Mouse (Mus musculus) lung, postnatal 10 days (tissue): ENCODE data around the gene Ust.

Experiments used
- DNase-seq: peaks from one replicate; pipeline ENCODE4 v3.0.0; 2021

Ust gene

GRCm38 (mm10) chr10:8427671-8428364, 90.8 kb downstream of the Ust start:
- no peak for DNase-seq

- DNase-seq: no peak
These were observed 99.1 kb downstream of the Ust start for GRCm38 (mm10) chr10:8419496-8420009.

- no peak for DNase-seq
These were observed 103.2 kb downstream of the Ust start for GRCm38 (mm10) chr10:8415474-8415873.

DNA sequence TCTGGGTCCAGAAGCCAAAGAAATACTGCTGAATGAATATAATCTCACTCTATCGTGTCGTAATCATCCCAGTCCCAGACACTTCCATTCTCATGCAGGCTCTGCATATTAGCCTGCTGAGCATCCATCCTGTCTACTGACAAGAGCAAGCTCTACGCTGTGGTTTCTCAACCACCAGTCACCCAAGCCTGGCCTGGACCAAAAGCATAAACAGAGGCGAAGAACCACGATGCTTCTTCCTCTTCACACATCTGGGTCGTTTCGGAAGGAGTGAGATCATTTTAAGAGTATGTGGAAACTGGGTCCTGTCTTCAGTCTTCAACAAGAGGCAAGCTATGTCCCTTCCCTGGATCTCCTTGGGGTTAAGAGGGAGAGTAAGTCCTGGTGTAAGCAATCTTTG, 103.6 kb downstream of the Ust start:
- no peak for DNase-seq

- DNase-seq: no peak
These were observed 113.5 kb downstream of the Ust start for GRCm38 (mm10) chr10:8405141-8405540.

DNA sequence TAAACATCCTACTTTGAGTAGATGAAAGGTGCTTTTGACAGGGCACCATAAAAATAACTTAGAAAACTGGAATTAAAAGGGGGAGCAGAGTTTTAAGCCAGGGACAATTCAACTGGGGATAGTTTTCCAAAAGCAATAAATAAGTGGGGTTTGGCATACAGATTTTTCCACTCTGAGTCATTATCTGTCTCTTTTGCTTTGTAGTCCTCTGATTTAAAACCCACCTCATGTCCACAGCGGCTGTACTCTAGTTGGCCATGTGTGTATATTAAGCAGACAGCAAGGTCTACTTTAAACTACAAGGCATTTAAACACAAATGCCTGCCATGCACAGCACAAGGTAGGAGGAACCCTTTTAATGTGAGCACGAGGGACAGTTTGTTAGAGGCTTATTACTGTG, 126.4 kb downstream of the Ust start:
- DNase-seq: no peak

DNA sequence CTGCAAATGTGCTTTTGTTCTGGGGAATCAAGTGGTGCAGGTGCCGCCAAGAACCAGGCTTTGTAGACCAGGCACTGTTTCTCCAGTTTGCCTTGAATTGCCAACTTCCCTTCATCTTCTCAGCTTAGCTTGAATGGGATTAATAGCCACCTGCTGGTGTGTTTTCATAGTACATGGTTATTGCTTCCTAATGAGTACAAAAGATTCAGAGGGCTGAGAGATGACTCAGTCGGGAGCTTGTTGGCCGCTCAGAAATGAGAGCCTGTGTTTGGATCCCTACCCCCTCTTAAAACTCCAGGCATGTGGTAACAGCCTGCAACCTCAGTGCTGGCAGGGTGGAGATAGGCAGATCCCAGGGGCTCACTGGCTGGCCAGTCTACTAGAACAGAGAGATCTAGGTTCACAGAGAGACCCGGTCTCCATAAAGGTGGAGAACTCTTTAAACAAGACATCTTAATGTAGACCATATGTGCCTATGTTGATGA, 127.3 kb downstream of the Ust start:
- peak; percentile 13 for DNase-seq

DNA sequence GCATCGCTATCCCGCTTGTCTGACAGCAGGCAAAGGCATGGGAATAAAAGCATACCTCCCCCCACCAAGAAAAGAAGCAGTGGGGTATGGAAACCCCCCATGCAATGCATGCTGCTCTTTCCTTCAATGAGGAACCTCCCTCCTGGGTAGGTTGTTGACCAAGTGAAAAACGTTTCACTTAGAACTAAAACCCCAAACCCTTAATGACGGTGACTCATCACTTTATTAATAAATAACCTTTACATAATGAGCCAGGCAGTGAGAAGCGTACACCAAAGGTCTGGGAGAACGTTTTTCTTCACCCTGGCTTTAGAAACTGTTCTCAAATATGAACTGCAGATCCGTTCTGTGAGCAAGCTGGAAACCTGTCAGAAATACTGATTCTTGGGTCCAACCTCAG, 130.4 kb downstream of the Ust start:
- no peak for DNase-seq

DNA sequence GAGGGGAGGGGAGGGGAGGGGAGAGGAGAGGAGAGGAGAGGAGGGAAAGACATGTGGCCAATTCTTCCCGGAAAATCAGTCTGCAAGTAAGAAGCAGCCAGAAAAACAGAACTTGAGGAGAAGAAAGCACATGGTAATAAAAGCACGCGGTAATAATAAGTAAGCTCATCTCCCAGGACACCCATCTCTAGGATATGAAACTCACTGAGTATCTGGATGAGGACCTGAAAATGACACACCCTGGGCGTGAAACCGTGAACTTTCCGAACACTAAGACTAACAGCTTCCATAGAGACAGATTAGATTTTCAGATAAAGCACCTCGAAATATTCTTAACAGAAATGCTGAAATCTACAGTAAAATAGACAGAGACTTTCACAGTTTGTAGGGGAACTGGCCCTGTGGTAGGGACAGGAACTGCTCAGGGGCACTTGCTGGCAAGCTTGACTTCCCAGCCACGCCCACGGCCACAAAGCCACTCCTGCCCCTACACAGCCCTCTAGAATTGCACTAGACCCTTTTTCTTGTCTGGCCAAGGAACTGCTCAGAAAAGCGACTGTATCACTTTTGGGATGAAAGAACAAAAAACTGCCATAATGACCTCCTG, 148.6 kb downstream of the Ust start:
- DNase-seq: peak; percentile 11

DNA sequence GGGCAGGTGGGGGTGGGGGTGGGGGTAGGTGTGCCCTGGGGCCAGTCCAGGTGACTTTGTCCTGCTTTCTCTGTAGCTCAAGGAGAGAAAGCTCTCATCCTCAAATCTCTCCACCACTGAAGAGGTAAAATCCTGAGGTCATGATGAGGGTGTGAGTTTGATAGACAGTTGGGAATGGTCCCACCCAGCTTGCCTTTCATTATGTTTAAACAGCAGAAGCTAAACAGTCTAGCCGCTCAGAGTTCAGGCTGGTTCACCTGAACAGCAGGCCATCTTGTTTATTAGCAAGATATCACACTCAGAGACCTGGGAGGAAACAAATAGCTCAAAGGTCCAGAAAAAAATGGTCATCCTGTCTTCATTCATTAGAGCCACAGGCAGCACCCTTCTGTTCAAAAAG, 152.8 kb downstream of the Ust start:
- DNase-seq: no peak

GRCm38 (mm10) chr10:8364182-8364581, 154.4 kb downstream of the Ust start:
- DNase-seq: no peak

GRCm38 (mm10) chr10:8363281-8363680, 155.3 kb downstream of the Ust start:
- no peak for DNase-seq

- no peak for DNase-seq
These were observed 160.2 kb downstream of the Ust start for GRCm38 (mm10) chr10:8358286-8359045.

DNA sequence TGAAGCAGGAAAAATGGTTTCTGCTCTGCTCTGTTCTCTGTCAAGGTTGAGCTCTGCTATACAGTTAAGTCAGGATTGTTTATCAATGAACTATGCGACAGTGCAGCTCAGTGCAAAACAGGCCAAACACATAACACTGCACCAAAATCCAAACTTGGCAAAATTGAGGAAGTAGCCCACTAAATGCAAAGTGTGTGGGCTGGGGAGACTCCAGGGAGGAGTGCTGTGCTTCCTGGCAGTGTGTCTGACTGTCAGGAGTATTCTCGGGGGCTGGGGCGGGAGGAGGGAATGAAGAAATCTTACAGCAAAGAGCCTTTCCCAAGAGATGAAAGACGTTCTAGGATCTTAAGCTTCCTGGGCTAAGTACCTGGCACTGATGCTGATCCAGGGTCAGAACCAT, 165.1 kb downstream of the Ust start:
- DNase-seq: no peak

GRCm38 (mm10) chr10:8350626-8351025, 168.0 kb downstream of the Ust start:
- DNase-seq: no peak

DNA sequence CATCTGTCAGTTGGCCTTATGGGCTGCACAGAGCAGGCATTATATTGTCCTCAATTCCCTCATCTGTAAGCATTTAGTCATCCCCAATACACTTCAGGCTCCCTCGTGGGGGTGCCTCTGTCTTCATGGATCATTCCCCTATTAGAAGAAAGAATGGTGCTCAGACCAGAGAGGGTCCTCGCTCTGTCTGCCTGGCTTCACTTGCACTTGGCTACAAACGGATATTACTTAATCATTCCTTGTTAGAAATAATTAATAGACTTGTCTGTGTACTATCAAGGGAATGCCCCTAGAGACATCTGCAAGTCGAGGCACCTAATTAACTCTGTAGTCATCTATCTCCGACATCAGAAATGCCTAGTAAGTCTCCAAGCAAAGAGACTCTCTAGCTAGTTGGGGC, 171.1 kb downstream of the Ust start:
- no peak for DNase-seq

DNA sequence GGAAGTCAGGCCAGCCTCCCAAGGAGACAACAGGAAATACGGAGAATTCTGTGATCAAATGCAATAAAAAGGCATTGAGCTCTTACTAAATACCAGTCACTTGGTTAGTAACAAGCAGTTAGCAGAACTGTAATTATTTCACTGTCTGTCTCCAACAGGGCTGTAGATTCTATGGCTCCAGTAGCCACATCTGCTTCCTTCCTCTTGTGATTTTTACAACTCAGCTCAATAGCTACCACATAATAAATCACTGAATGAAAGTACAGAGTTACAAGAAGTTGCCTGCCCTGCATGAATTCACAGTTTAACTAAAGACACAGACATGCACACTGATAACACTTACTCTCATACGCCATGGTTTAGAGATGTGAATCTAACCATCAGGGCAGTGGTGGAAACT, 176.1 kb downstream of the Ust start:
- DNase-seq: no peak

DNA sequence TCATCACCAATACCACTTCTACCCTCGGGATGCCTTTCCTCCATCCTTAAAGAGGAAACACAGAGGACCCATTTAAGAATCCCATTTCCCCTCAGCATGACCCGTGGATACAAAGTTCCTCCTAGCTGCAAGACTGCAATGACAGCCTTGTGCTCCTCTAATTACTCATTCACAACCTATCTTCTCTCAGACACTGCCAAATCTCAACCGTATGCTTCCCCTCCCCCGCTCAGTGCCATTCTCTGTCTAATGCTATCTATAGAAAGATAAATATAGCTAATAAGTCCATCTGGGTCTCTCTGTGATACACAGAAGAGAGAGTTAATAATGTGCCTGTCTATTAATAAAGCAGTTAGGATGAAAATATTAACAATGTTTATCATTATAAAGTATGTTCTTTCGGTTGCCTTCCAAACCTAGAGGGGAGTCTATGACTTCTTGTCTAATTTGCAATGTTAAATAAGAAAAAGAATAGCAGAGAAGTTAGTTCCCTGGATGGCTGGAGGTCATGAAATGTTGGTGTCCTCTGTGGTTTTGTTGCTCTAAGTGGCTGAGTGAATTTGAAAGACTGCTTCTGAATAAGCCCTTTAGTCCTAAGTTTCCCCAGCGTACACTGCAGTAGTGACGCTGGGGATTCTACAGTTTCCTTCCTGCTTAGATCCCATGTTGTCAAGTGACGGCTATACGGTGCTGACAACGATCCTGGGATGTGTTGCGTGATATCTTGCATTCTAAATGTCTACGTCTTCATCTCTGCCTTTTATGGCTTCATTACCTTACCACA, 178.8 kb downstream of the Ust start:
- DNase-seq: no peak

DNA sequence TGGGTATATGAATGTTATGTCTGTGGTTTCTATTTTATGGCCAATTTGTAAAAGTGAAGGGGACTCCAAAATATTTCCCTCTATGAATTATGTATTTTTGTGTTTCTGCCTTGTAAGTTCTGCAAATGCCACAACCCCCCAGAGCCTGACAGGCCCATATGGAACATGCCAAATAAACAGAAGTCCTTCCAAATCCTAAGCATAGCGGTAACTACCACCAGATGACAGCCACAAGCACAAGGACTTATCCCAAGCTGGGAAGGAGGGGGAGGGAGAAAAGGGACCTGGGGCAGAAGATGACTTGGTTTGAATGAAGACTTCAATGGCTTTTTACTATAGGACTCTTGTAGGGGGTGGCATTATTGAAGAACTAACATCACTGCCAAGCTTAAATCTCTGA, 182.0 kb downstream of the Ust start:
- no peak for DNase-seq

GRCm38 (mm10) chr10:8330958-8331357, 187.7 kb downstream of the Ust start:
- no peak for DNase-seq

GRCm38 (mm10) chr10:8330006-8330405, 188.6 kb downstream of the Ust start:
- no peak for DNase-seq

- DNase-seq: peak; percentile 75
These were observed 195.3 kb downstream of the Ust start for GRCm38 (mm10) chr10:8323304-8323765.

DNA sequence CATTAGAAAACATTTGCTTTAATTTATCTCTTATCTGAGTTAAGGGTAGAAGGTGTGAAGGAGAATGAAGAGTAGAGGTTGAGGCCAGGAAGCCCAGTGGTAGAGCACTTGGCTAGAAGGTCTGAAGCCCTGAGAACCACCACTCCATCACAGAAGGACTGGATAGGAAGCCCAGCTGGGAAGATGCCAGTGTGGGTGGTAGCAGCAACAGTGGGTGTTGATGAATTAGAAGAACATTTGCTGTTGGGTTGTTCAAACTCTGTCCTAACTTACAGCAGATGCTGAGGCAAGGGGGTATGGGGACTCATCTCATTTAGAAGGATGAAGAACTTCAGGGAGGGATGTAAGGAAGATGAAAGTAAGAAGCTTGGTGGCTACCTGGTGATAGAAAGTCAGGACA, 197.9 kb downstream of the Ust start:
- DNase-seq: no peak
